Mouse (Mus musculus): ENCODE measurements around the gene Chd5. TPM values are rescaled to one million over a fixed set of nuclear protein-coding genes. Genes with fewer than 3 reads are reported as not detected.
A peak's percentile ranks its signal among the peaks of the same experiment; 100 is the strongest.

The Chd5 gene
- total and polyA plus RNA-seq, 2 experiments from 2014 or later = 61.2 to 65.6 TPM

DNA sequence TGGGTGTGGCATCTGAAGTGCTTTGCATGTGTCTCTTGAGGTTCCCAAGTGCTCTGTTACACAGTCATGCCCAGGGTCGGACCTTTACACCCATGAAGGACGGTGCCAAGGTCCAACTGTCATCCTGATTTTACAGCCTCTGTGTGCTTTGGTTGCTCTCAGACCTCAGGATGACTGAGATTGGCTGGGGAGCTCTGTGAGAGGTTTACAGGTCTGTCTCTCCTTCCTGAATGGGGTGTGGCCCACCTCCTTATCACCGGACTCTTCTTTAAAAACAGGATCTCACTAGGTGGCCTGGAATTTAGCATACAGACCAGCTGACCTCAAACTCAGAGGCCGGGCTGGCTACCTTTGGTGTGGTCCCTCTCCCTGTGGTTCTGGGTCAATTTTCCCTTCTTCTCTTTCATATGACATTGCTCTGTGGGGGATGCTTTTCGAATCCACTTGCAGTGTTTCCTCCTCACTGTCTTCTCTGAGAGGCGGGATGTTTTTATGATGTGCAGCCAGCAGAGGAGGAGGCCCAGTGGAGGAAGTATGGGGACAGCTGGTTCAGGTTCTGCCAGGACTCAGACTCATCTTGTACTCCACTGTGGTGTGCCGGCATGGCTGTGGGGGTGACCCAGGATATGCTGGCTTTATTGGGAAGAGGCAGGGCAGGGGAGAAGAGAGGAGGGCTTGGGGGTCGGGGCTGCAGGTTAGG, 12.4 kb downstream of the Chd5 start:
- Histone ChIP-seq H3K27ac (peak overlapping the region; percentile 72), H3K4me1 (ENCODE audit: insufficient read depth, low read length) (peaks cover 6% of the 10 kb centered on the region), H3K4me2 (ENCODE audit: low read depth, low read length) (peak overlapping the region; percentile 46; the same call in 1 of the 2 replicates), H3K27me3 (ENCODE audit: insufficient read depth, low read length) (no peaks in the 10 kb centered on the region), H3K9me3 (ENCODE audit: low read length) (no peaks in the 10 kb centered on the region), H3K36me3 (ENCODE audit: insufficient read depth, low read length) (no peaks in the 10 kb centered on the region), H3K9ac (replicated peaks; ENCODE audit: low read length) (no peak overlapping the region), H3K4me3 (ENCODE audit: low read length) (no peak overlapping the region)
- no peak for TF ChIP-seq CTCF (IDR thresholded peaks at IDR 0.05; ENCODE audit: low read depth)
- ATAC-seq (0 out of 2 replicates have a peak, but pooled peaks have one; percentile 4), DNase-seq (ENCODE audit: low spot score) (no peak)
- WGBS = 30% methylated on average over 8 of the region's 8 CpGs

DNA sequence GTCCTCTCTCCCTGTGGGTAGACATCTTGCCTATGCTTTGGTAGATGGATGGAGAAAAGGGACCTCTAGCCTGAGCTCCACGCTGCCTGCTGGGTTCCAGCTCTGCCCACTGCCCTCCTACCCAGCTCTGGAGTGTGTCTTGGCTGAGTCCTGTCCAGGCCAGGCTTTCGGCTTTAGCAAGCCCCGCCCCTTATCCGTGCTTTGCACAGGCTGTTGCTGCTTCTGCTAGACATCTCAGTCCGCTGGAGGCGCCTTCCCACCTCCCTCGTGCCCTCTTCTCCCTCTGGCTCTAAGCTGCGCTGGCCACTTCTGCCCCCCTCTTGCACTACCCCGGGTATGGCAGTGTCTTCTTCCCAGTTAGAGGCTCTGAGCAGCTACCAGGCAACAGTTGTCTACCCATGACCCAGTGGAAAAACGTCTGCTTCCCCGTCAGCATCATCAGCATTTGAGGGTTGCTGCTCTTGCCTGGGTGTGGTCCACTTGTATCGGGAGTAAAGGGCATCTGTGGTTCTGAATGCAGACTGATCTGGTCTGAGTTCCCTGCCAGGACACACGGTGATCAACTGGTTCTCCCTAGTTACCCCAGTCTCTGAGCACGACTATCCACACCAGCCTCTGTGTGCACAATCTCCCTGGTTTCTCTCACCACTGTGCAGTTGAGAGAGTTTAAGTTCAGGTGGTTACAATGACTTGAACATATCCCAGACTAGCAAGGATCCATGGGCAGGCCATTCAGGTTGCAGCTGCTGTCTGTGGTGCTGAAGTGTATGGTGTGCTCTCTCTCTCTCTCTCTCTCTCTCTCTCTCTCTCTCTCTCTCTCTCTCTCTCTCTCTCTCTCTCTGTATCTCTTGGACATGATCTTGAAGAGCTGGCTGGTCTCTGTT, 13.2 kb downstream of the Chd5 start:
- peaks cover 3% of the 10 kb centered on the region; the same call in 1 of the 2 replicates for H3K36me3 ChIP-seq (ENCODE audit: insufficient read depth, low read length)
- ATAC-seq (peak; percentile 44), DNase-seq (ENCODE audit: low spot score) (peak; percentile 66)
- H3K9me3 ChIP-seq (ENCODE audit: low read length) = no peaks in the 10 kb centered on the region
- no peaks in the 10 kb centered on the region for H3K27me3 ChIP-seq (ENCODE audit: insufficient read depth, low read length)
- H3K4me1 ChIP-seq (ENCODE audit: insufficient read depth, low read length) = peaks cover 6% of the 10 kb centered on the region
- peak; percentile 49 for TF ChIP-seq CTCF (IDR thresholded peaks at IDR 0.05; ENCODE audit: low read depth)
- no peak overlapping the region for H3K4me2 ChIP-seq (ENCODE audit: low read depth, low read length)
- WGBS = 7% methylated on average over 14 of the region's 14 CpGs
- H3K27ac ChIP-seq = 0 out of 2 replicates have a peak overlapping the region, but pooled peaks have one; percentile 7
- H3K9ac ChIP-seq (replicated peaks; ENCODE audit: low read length) = no peak overlapping the region
- H3K4me3 ChIP-seq (ENCODE audit: low read length) = no peak overlapping the region

DNA sequence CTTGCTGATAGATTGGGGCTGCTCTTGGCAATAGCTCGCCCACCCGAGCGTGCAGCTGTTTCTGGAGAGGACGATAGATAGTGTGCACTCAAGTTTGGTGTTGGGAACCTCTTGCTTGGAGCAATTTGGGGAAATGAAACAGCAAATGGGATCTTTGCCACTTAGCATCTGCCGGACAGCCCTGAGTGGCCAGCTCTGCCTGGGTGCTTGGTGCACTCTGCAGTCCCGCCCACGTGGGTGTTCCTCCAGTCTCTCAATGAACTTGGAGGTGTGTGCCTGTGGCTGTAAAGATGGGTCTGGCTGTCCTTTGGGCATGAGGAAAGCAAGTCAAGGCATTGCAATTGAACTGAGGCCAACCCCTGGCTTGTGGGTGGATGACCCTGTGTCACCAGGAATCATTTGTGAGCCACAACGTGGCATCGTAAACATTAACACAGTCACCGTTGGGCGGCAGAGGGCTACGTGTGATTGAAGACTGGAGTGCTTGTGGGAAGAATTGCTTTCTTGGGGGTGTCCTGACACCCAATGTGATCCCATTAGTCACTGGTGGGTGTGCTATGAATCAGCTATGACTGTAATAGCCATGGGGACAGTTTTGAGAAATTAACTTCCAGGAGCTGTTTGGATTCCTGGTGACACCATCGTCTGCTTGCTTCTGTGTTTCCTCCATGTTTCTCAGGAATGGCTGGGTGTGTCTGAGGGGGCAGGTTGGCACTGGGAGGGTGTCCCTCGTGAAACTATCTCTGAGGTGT, 15.6 kb downstream of the Chd5 start:
- no peak overlapping the region for H3K9ac ChIP-seq (replicated peaks; ENCODE audit: low read length)
- no peak overlapping the region for H3K4me3 ChIP-seq (ENCODE audit: low read length)
- no peaks in the 10 kb centered on the region for H3K9me3 ChIP-seq (ENCODE audit: low read length)
- peaks cover 3% of the 10 kb centered on the region; the same call in 1 of the 2 replicates for H3K36me3 ChIP-seq (ENCODE audit: insufficient read depth, low read length)
- H3K27ac ChIP-seq = no peak overlapping the region
- ATAC-seq (no peak), DNase-seq (ENCODE audit: low spot score) (no peak)
- H3K27me3 ChIP-seq (ENCODE audit: insufficient read depth, low read length) = no peaks in the 10 kb centered on the region
- H3K4me1 ChIP-seq (ENCODE audit: insufficient read depth, low read length) = peaks cover 6% of the 10 kb centered on the region
- H3K4me2 ChIP-seq (ENCODE audit: low read depth, low read length) = no peak overlapping the region
- 75% methylated on average over 14 of the region's 14 CpGs for WGBS
- no peak for TF ChIP-seq CTCF (IDR thresholded peaks at IDR 0.05; ENCODE audit: low read depth)

- no peak for DNase-seq (ENCODE audit: low spot score)
- Histone ChIP-seq H3K4me1 (ENCODE audit: insufficient read depth, low read length) (peaks cover under 1% of the 10 kb centered on the region), H3K36me3 (ENCODE audit: insufficient read depth, low read length) (peaks cover 3% of the 10 kb centered on the region; the same call in 1 of the 2 replicates), H3K9me3 (ENCODE audit: low read length) (no peaks in the 10 kb centered on the region), H3K27ac (no peak overlapping the region), H3K4me2 (ENCODE audit: low read depth, low read length) (no peak overlapping the region), H3K9ac (replicated peaks; ENCODE audit: low read length) (no peak overlapping the region), H3K4me3 (ENCODE audit: low read length) (no peak overlapping the region), H3K27me3 (ENCODE audit: insufficient read depth, low read length) (no peaks in the 10 kb centered on the region)
- WGBS = 83% methylated on average over 7 of the region's 7 CpGs
- no peak for TF ChIP-seq CTCF (IDR thresholded peaks at IDR 0.05; ENCODE audit: low read depth)
- ATAC-seq = no peak
These were observed 17.2 kb downstream of the Chd5 start for GRCm38 (mm10) chr4:152355672-152356071.

- Histone ChIP-seq H3K4me1 (ENCODE audit: insufficient read depth, low read length) (no peaks in the 10 kb centered on the region), H3K4me3 (ENCODE audit: low read length) (no peak overlapping the region), H3K27me3 (ENCODE audit: insufficient read depth, low read length) (no peaks in the 10 kb centered on the region), H3K9me3 (ENCODE audit: low read length) (no peaks in the 10 kb centered on the region), H3K27ac (no peak overlapping the region), H3K36me3 (ENCODE audit: insufficient read depth, low read length) (peaks cover 8% of the 10 kb centered on the region; the same call in 1 of the 2 replicates), H3K9ac (replicated peaks; ENCODE audit: low read length) (no peak overlapping the region), H3K4me2 (ENCODE audit: low read depth, low read length) (no peak overlapping the region)
- no peak for TF ChIP-seq CTCF (IDR thresholded peaks at IDR 0.05; ENCODE audit: low read depth)
- DNase-seq (ENCODE audit: low spot score) (no peak), ATAC-seq (no peak)
- 13% methylated on average over 9 of the region's 11 CpGs for WGBS
These were observed 21.2 kb downstream of the Chd5 start for GRCm38 (mm10) chr4:152359700-152360099.

GRCm38 (mm10) chr4:152360855-152361254, 22.4 kb downstream of the Chd5 start:
- Histone ChIP-seq H3K4me2 (ENCODE audit: low read depth, low read length) (no peak overlapping the region), H3K27me3 (ENCODE audit: insufficient read depth, low read length) (no peaks in the 10 kb centered on the region), H3K4me1 (ENCODE audit: insufficient read depth, low read length) (no peaks in the 10 kb centered on the region), H3K9ac (replicated peaks; ENCODE audit: low read length) (no peak overlapping the region), H3K4me3 (ENCODE audit: low read length) (no peak overlapping the region), H3K36me3 (ENCODE audit: insufficient read depth, low read length) (peaks cover 8% of the 10 kb centered on the region; the same call in 1 of the 2 replicates), H3K9me3 (ENCODE audit: low read length) (no peaks in the 10 kb centered on the region), H3K27ac (no peak overlapping the region)
- TF ChIP-seq CTCF (IDR thresholded peaks at IDR 0.05; ENCODE audit: low read depth) = no peak
- 5% methylated on average over 23 of the region's 24 CpGs for WGBS
- DNase-seq (ENCODE audit: low spot score) (peak; percentile 64), ATAC-seq (peak; percentile 60)
